Mouse (Mus musculus) limb, embryonic 14.5 days (tissue): ENCODE results near the gene Zmynd11. TPM values are rescaled to one million over a fixed set of nuclear protein-coding genes. Genes with fewer than 3 reads are reported as not detected.

Experiments used
- ATAC-seq: fragments of 200-750 bp; cut with Nextera tagmentation; 2 replicates; pipeline ENCODE4 v1.8.0; 2017; ENCODE audit warnings: low read depth, moderate number of reproducible peaks, moderate TSS enrichment; ENCODE audit not compliant: low FRiP score
- DNase-seq: peaks from one replicate; pipeline ENCODE4 v3.0.0-alpha.2; 2015; ENCODE audit warnings: low spot score
- H3K27ac ChIP-seq: fragments of 300-500 bp; sonication (generic); replicated peaks from 2 replicates; pipeline ENCODE4 v1.5.1; 2014; ENCODE audit warnings: low read depth, mild to moderate bottlenecking, low read length, moderate library complexity, mixed read lengths
- H3K27me3 ChIP-seq: fragments of 300-500 bp; sonication (generic); 2 replicates; pipeline ENCODE4 v1.6.1; 2014; ENCODE audit warnings: low read length, mixed read lengths; ENCODE audit not compliant: control insufficient read depth, insufficient read depth
- H3K36me3 ChIP-seq: fragments of 300-500 bp; sonication (generic); 2 replicates; pipeline ENCODE4 v1.6.1; 2014; ENCODE audit warnings: mild to moderate bottlenecking, low read length, moderate library complexity, mixed read lengths; ENCODE audit not compliant: control insufficient read depth, insufficient read depth
- H3K4me1 ChIP-seq: fragments of 300-500 bp; sonication (generic); 2 replicates; pipeline ENCODE4 v1.6.1; 2014; ENCODE audit warnings: antibody characterized with exemption, low read length, mixed read lengths; ENCODE audit not compliant: control insufficient read depth, insufficient read depth
- H3K4me2 ChIP-seq: fragments of 300-500 bp; sonication (generic); replicated peaks from 2 replicates; pipeline ENCODE4 v1.6.1; 2014; ENCODE audit warnings: low read depth, mild to moderate bottlenecking, low read length, moderate library complexity; ENCODE audit not compliant: severe bottlenecking
- H3K4me3 ChIP-seq: fragments of 300-500 bp; sonication (generic); replicated peaks from 2 replicates; pipeline ENCODE4 v1.5.1; 2014; ENCODE audit warnings: low read length
- H3K9ac ChIP-seq: fragments of 300-500 bp; sonication (generic); 2 replicates; pipeline ENCODE4 v1.6.1; 2014; ENCODE audit warnings: mild to moderate bottlenecking, low read depth, low read length, moderate library complexity; ENCODE audit not compliant: severe bottlenecking
- H3K9me3 ChIP-seq: fragments of 300-500 bp; sonication (generic); 2 replicates; pipeline ENCODE4 v1.6.1; 2016; ENCODE audit warnings: low read length; ENCODE audit not compliant: control insufficient read depth
- POLR2A ChIP-seq: fragments of 200-500 bp; IDR thresholded peaks from 2 replicates; pipeline ENCODE4 v1.8.0; 2012; ENCODE audit warnings: inconsistent platforms, mild to moderate bottlenecking, moderate library complexity, borderline replicate concordance; ENCODE audit not compliant: insufficient read depth, insufficient read length; ENCODE audit errors: extremely low read depth
- WGBS: fragments of 180-500 bp; shearing (Covaris S2); extraction: QIAGEN DNeasy Blood & Tissue Kit; methylation state at CpG from one replicate; pipeline ENCODE4 v1.1.7; 2014; 5-methylcytosine and 5-hydroxymethylcytosine counted together
- polyA plus RNA-seq, 2 experiments: library from polyadenylated mRNA; depleted of rRNA in 1 of 2; stranded (reverse) in 1 of 2; unstranded in 1 of 2; fragments of >200 nt; fragmentation: Nextera tagmentation in 1 of 2; extraction: Ambion mirVana in 1 of 2; gene quantifications; 2 replicates each; pipeline versions ENCODE4 v1.2.1 to v1.2.3; 2012 to 2014

Zmynd11 gene
- polyA plus RNA-seq, 2 experiments = 138 to 178 TPM

- Histone ChIP-seq H3K4me2 (peak overlapping the region; percentile 78), H3K36me3 (no peaks in the 10 kb centered on the region), H3K4me3 (peak overlapping the region; percentile 93), H3K9me3 (no peaks in the 10 kb centered on the region), H3K27me3 (no peaks in the 10 kb centered on the region), H3K27ac (peak overlapping the region; percentile 100), H3K9ac (peak overlapping the region; percentile 100), H3K4me1 (peaks cover 29% of the 10 kb centered on the region)
- DNase-seq (peak; percentile 25), ATAC-seq (peak; percentile 11)
- TF ChIP-seq POLR2A = no peak
- WGBS = 2% methylated on average over 21 of the region's 21 CpGs
These were observed 1.9 kb downstream of the Zmynd11 start for GRCm38 (mm10) chr13:9763100-9763827.

- H3K4me1 ChIP-seq = peaks cover 23% of the 10 kb centered on the region
- ATAC-seq (no peak), DNase-seq (no peak)
- H3K27me3 ChIP-seq = no peaks in the 10 kb centered on the region
- no peaks in the 10 kb centered on the region for H3K9me3 ChIP-seq
- no peaks in the 10 kb centered on the region for H3K36me3 ChIP-seq
- H3K4me3 ChIP-seq = no peak overlapping the region
- TF ChIP-seq POLR2A = no peak
- no peak overlapping the region for H3K27ac ChIP-seq
- 87% methylated on average over 6 of the region's 6 CpGs for WGBS
- no peak overlapping the region for H3K9ac ChIP-seq
- no peak overlapping the region for H3K4me2 ChIP-seq
These were observed 5.1 kb downstream of the Zmynd11 start for GRCm38 (mm10) chr13:9760057-9760456.

GRCm38 (mm10) chr13:9757842-9758491 lies 7.2 kb downstream of the Zmynd11 start:
- no peaks in the 10 kb centered on the region for H3K9me3 ChIP-seq
- H3K9ac ChIP-seq = no peak overlapping the region
- no peaks in the 10 kb centered on the region for H3K27me3 ChIP-seq
- H3K4me2 ChIP-seq = 0 out of 2 replicates have a peak overlapping the region, but pooled peaks have one; percentile 6
- TF ChIP-seq POLR2A = no peak
- 0 out of 2 replicates have a peak overlapping the region, but pooled peaks have one; percentile 43 for H3K27ac ChIP-seq
- DNase-seq (peak; percentile 80), ATAC-seq (peak; percentile 55)
- H3K36me3 ChIP-seq = no peaks in the 10 kb centered on the region
- H3K4me3 ChIP-seq = no peak overlapping the region
- 33% methylated on average over 9 of the region's 9 CpGs for WGBS
- H3K4me1 ChIP-seq = peaks cover 21% of the 10 kb centered on the region

GRCm38 (mm10) chr13:9753706-9754105 lies 11.4 kb downstream of the Zmynd11 start:
- H3K4me2 ChIP-seq = no peak overlapping the region
- no peak overlapping the region for H3K27ac ChIP-seq
- no peak for TF ChIP-seq POLR2A
- H3K9me3 ChIP-seq = no peaks in the 10 kb centered on the region
- no peaks in the 10 kb centered on the region for H3K36me3 ChIP-seq
- WGBS = 60% methylated on average over 3 of the region's 3 CpGs
- no peaks in the 10 kb centered on the region for H3K27me3 ChIP-seq
- DNase-seq (no peak), ATAC-seq (no peak)
- peaks cover 16% of the 10 kb centered on the region for H3K4me1 ChIP-seq
- no peak overlapping the region for H3K4me3 ChIP-seq
- no peak overlapping the region for H3K9ac ChIP-seq

- Histone ChIP-seq H3K4me2 (no peak overlapping the region), H3K27me3 (no peaks in the 10 kb centered on the region), H3K4me1 (peaks cover 5% of the 10 kb centered on the region), H3K9ac (no peak overlapping the region), H3K27ac (no peak overlapping the region), H3K36me3 (no peaks in the 10 kb centered on the region), H3K4me3 (no peak overlapping the region), H3K9me3 (no peaks in the 10 kb centered on the region)
- WGBS = 33% methylated on average over 1 of the region's 1 CpGs
- DNase-seq = peak; percentile 25
- no peak for ATAC-seq
- no peak for TF ChIP-seq POLR2A
These were observed 14.8 kb downstream of the Zmynd11 start for GRCm38 (mm10) chr13:9750320-9750719.
